Mouse (Mus musculus): Measurements from ENCODE around the gene Fzr1. TPM values are rescaled to one million over a fixed set of nuclear protein-coding genes. Genes with fewer than 3 reads are reported as not detected.
A peak's percentile ranks its signal among the peaks of the same experiment; 100 is the strongest.

Fzr1 gene
- polyA plus RNA-seq, 1 experiment: 75.8 TPM

GRCm38 (mm10) chr10:81389373-81389772, 11.1 kb upstream of the Fzr1 start:
- peaks cover 17% of the 10 kb centered on the region for H3K4me1 ChIP-seq (ENCODE audit: control insufficient read depth, insufficient read depth, low read length)
- TF ChIP-seq CTCF (IDR thresholded peaks at IDR 0.05; ENCODE audit: borderline replicate concordance, insufficient read depth, low read depth, low read length) (no peak), POLR2A (IDR thresholded peaks at IDR 0.05; ENCODE audit: borderline replicate concordance, insufficient read depth, low read length) (no peak)
- WGBS: 38% methylated on average over 3 of the region's 3 CpGs
- H3K27me3 ChIP-seq (ENCODE audit: control insufficient read depth, insufficient read depth, low read length): no peaks in the 10 kb centered on the region
- no peak overlapping the region for H3K27ac ChIP-seq (ENCODE audit: insufficient read depth, low read length)
- no peak overlapping the region for H3K4me3 ChIP-seq (replicated peaks; ENCODE audit: insufficient read depth, low read depth, low read length)
- DNase-seq: no peak

DNA sequence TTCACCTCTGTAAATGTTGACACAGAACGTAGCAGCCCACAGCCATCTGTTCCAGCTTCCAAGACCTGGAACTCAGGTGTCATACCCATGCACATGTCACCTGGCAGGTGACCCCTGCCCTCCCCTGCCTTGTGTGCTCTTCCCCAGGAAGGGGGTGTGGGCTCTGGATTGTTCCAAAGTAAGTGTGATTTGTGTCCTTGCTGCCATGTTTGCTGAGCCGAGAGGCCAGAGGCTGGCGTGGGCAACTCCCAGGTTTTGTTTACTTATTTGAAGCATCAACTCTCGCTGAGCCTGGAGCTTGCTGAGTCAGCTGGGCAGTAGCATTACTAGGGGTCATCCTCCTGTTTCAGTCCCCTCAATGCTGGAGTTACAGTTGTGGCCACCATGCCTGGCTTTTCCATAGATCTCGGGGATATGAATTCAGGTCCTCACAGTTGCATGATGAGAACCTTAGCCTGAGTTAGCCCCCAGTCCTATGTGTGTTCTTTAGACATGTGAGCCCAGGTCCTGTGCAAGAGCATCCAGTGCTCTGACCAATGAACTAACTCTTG, 10.3 kb upstream of the Fzr1 start, which contains the start of gene Gm48552:
Gm48552 (plus strand) TSS at position 501 of the 551 bp plus-strand sequence.
- TF ChIP-seq CTCF (IDR thresholded peaks at IDR 0.05; ENCODE audit: borderline replicate concordance, insufficient read depth, low read depth, low read length): no peak
- no peak for TF ChIP-seq POLR2A (IDR thresholded peaks at IDR 0.05; ENCODE audit: borderline replicate concordance, insufficient read depth, low read length)
- Histone ChIP-seq H3K4me1 (ENCODE audit: control insufficient read depth, insufficient read depth, low read length) (peaks cover 14% of the 10 kb centered on the region), H3K27me3 (ENCODE audit: control insufficient read depth, insufficient read depth, low read length) (no peaks in the 10 kb centered on the region), H3K4me3 (replicated peaks; ENCODE audit: insufficient read depth, low read depth, low read length) (no peak within 1 kb of the TSS), H3K27ac (ENCODE audit: insufficient read depth, low read length) (no peak within 1 kb of the TSS)
- no peak for DNase-seq
- WGBS: 66% methylated on average over 5 of the region's 5 CpGs

- no peak for DNase-seq
- H3K4me3 ChIP-seq (replicated peaks; ENCODE audit: insufficient read depth, low read depth, low read length): no peak overlapping the region
- H3K27ac ChIP-seq (ENCODE audit: insufficient read depth, low read length): no peak overlapping the region
- H3K4me1 ChIP-seq (ENCODE audit: control insufficient read depth, insufficient read depth, low read length): peaks cover 10% of the 10 kb centered on the region
- TF ChIP-seq CTCF (IDR thresholded peaks at IDR 0.05; ENCODE audit: borderline replicate concordance, insufficient read depth, low read depth, low read length) (no peak), POLR2A (IDR thresholded peaks at IDR 0.05; ENCODE audit: borderline replicate concordance, insufficient read depth, low read length) (no peak)
- 40% methylated on average over 20 of the region's 20 CpGs for WGBS
- H3K27me3 ChIP-seq (ENCODE audit: control insufficient read depth, insufficient read depth, low read length): no peaks in the 10 kb centered on the region
Measured at GRCm38 (mm10) chr10:81387716-81388115, 9.4 kb upstream of the Fzr1 start.

GRCm38 (mm10) chr10:81385603-81386306, 7.4 kb upstream of the Fzr1 start:
- WGBS: 41% methylated on average over 22 of the region's 22 CpGs
- TF ChIP-seq POLR2A (IDR thresholded peaks at IDR 0.05; ENCODE audit: borderline replicate concordance, insufficient read depth, low read length) (no peak), CTCF (IDR thresholded peaks at IDR 0.05; ENCODE audit: borderline replicate concordance, insufficient read depth, low read depth, low read length) (no peak)
- Histone ChIP-seq H3K27ac (ENCODE audit: insufficient read depth, low read length) (no peak overlapping the region), H3K4me3 (replicated peaks; ENCODE audit: insufficient read depth, low read depth, low read length) (peak overlapping the region; percentile 83), H3K4me1 (ENCODE audit: control insufficient read depth, insufficient read depth, low read length) (peaks cover 10% of the 10 kb centered on the region), H3K27me3 (ENCODE audit: control insufficient read depth, insufficient read depth, low read length) (no peaks in the 10 kb centered on the region)
- DNase-seq: no peak

DNA sequence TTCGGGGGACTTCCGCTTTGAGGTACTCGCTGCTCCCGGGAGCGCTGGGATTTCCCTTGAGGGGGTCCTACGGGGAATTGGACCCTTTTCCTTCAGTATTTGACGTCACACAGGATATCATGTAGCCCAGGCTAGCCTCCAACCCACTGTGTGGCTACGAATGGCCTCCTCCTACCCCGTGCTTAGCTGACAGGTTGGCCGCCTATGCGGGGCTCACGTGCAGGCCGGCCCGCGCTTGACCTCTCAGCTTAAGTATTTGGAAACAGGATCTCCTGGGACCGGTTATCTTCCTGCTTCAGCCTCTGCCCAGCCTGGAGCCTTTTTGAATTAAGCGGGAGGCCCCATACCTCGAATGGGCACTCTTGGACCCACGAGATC, 6.3 kb upstream of the Fzr1 start:
- under 1% methylated on average over 19 of the region's 19 CpGs for WGBS
- TF ChIP-seq CTCF (IDR thresholded peaks at IDR 0.05; ENCODE audit: borderline replicate concordance, insufficient read depth, low read depth, low read length) (no peak), POLR2A (IDR thresholded peaks at IDR 0.05; ENCODE audit: borderline replicate concordance, insufficient read depth, low read length) (no peak)
- Histone ChIP-seq H3K27ac (ENCODE audit: insufficient read depth, low read length) (peak overlapping the region; percentile 59), H3K4me1 (ENCODE audit: control insufficient read depth, insufficient read depth, low read length) (peaks cover 10% of the 10 kb centered on the region), H3K27me3 (ENCODE audit: control insufficient read depth, insufficient read depth, low read length) (no peaks in the 10 kb centered on the region), H3K4me3 (replicated peaks; ENCODE audit: insufficient read depth, low read depth, low read length) (peak overlapping the region; percentile 83)
- DNase-seq: no peak

DNA sequence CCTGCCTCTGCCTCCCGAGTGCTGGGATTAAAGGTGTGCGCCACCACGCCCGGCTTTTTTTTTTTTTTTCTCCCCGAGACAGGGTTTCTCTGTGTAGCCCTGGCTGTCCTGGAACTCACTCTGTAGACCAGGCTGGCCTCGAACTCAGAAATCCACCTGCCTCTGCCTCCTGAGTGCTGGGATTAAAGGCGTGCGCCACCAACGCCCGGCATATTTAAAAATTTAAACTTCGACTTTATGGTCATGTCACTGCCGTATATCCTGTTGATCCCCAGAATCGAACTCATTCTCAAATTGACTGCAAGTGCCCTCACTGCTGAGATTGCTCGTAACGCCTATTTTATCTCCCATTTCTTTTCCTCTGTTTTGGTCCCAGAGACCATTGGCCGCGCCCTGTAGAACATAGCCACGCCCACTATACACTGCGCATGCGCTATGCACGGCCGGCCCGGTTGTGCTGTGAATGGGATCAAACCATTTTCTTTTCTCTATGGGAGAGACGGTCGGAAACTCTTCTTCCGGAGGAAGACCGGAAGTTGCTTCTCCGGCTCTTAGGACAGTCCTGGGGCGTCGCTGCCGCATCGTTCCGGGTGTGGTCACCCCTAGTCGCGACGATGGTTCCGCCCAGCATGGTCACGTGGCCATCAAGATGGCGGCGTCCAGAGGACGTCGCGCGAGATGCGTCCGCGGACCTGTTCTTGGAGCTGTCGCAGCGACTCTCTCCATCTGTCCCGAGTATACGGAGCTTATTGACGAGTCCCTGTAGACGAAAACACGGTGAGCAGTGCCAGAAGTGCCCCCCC, 5.7 kb upstream of the Fzr1 start, which contains the start of the genes Dohh and Gm48551:
Dohh (plus strand) TSS at position 627 of the 803 bp plus-strand sequence.
Gm48551 (plus strand) TSS at position 665 of the 803 bp plus-strand sequence.
- H3K4me3 ChIP-seq (replicated peaks; ENCODE audit: insufficient read depth, low read depth, low read length): peak within 1 kb of the TSS; percentile 83
- no peaks in the 10 kb centered on the region for H3K27me3 ChIP-seq (ENCODE audit: control insufficient read depth, insufficient read depth, low read length)
- peak within 1 kb of the TSS; percentile 59 for H3K27ac ChIP-seq (ENCODE audit: insufficient read depth, low read length)
- TF ChIP-seq POLR2A (IDR thresholded peaks at IDR 0.05; ENCODE audit: borderline replicate concordance, insufficient read depth, low read length) (peak; percentile 90), CTCF (IDR thresholded peaks at IDR 0.05; ENCODE audit: borderline replicate concordance, insufficient read depth, low read depth, low read length) (no peak)
- peak; percentile 99 to 100 for DNase-seq
- WGBS: 8% methylated on average over 54 of the region's 54 CpGs
- H3K4me1 ChIP-seq (ENCODE audit: control insufficient read depth, insufficient read depth, low read length): peaks cover 10% of the 10 kb centered on the region

GRCm38 (mm10) chr10:81382039-81382438, 3.7 kb upstream of the Fzr1 start:
- Histone ChIP-seq H3K27ac (ENCODE audit: insufficient read depth, low read length) (no peak overlapping the region), H3K4me3 (replicated peaks; ENCODE audit: insufficient read depth, low read depth, low read length) (no peak overlapping the region), H3K27me3 (ENCODE audit: control insufficient read depth, insufficient read depth, low read length) (no peaks in the 10 kb centered on the region), H3K4me1 (ENCODE audit: control insufficient read depth, insufficient read depth, low read length) (peaks cover 10% of the 10 kb centered on the region)
- DNase-seq: no peak
- TF ChIP-seq CTCF (IDR thresholded peaks at IDR 0.05; ENCODE audit: borderline replicate concordance, insufficient read depth, low read depth, low read length) (no peak), POLR2A (IDR thresholded peaks at IDR 0.05; ENCODE audit: borderline replicate concordance, insufficient read depth, low read length) (no peak)
- 81% methylated on average over 5 of the region's 5 CpGs for WGBS

Data from cerebellum, adult 2 months (tissue).